Mouse (Mus musculus): ENCODE measurements around the gene Pmp22.
A peak's percentile ranks its signal among the peaks of the same experiment; 100 is the strongest.

Gene Pmp22

GRCm38 (mm10) chr11:63128784-63129183 lies at the start of gene Pmp22:
Gene Pmp22, plus strand, starts transcription at chr11:63128982.
- DNase-seq (ENCODE audit: low read depth, low spot score): no peak

GRCm38 (mm10) chr11:63084536-63084935 lies 44.2 kb upstream of the Pmp22 start:
- DNase-seq (ENCODE audit: low read depth, low spot score): no peak

DNA sequence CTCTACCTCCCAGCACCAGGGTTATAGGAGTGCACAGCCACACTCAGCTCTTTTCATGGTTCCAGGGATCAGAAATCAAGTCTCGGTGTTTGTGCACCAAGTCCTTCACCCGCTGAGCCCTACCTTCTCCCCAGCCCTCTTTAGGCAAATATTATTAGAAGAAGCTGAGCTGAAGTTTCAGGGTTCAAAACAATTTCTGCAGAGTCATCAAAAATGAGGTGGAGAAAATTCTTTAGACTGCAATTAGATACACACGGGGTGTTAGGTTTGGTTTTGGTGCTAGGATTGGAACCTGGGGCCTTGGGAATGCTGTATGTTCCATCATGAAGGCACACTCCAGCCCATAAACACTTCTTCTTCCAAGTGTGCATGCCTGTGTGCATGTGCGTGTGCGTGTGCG lies 40.1 kb upstream of the Pmp22 start:
- no peak for DNase-seq (ENCODE audit: low read depth, low spot score)

DNA sequence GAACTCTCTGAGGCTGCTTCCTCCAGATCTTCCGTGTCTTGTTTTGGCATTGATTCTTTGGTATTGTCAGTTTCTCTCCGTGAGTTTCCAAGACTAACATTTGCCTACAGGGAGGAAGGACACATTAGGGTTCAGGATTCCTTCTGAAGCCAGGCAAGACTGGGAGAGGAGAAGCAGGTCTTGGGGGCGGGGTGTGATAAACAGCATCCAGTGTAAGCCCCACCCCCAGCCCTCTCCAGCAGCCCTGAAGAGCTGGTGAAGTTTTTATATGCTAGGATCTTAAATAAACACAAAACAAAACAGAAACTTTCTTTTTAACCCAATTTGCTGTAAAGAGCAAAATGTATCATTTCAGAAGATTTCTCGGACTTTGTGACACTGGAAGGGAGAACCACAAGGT lies 38.6 kb upstream of the Pmp22 start:
- DNase-seq (ENCODE audit: low read depth, low spot score): no peak

DNA sequence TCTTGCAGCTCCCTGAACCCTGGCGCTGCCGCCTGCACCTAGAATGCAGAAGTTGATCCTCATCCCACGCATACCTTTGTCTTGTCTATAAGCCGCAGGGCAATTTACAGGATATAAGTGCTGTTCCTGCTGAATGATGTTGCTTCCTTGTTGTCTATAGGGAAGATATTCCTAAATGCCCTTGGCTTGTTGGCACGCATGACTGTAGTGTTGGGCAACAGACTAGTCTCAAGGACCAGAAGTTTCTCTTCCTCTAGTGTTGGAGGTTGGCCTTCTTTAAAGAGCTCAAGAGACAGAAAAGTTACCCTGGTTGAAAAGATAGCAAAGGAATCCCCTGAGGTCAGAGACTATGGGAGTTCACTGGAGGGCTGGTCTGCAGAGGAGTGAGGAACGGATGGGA lies 37.8 kb upstream of the Pmp22 start:
- DNase-seq (ENCODE audit: low read depth, low spot score): peak; percentile 11

DNA sequence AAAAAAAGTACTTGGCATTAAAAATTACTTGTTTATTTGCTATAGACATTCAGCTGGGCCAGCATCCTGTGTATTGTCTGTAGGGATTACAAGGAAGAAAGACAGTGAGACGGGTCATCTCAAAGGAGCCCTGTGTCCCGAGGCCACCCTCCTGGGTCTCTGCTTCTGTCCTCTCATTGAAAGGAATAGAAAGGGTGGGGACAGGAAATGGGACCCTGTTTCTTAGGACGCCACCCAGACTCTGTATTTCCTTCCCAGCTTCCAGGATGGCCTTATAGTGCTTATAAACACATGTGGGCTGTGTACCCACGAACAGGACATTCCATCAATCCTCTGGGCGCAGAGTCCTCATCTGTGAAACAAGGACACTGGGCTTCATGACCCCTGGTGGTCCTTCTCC lies 36.5 kb upstream of the Pmp22 start:
- DNase-seq (ENCODE audit: low read depth, low spot score): no peak

DNA sequence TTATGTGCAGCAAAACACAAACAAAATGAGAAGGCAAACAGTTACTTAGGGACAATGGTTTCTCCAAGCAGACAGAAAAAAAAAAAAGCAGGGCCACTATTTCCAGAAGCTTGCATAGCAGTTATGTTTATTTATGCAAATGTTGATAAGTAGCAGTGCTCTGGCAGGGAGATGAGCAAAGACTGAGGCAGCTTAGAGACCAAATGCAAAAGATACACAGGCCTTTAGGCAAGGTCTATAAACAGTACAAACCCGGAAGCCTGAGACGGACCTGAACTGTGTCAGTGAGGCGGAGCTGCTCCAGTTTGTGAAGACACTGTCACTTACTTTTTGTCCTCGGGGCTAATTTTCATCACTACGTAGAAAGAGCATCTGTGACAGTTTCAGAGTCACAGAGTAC lies 35.2 kb upstream of the Pmp22 start:
- no peak for DNase-seq (ENCODE audit: low read depth, low spot score)

GRCm38 (mm10) chr11:63094496-63094895 lies 34.3 kb upstream of the Pmp22 start:
- DNase-seq (ENCODE audit: low read depth, low spot score): no peak

- no peak for DNase-seq (ENCODE audit: low read depth, low spot score)
Measured at GRCm38 (mm10) chr11:63098016-63098415, 30.8 kb upstream of the Pmp22 start.

- no peak for DNase-seq (ENCODE audit: low read depth, low spot score)
Measured at GRCm38 (mm10) chr11:63099390-63099789, 29.4 kb upstream of the Pmp22 start.

DNA sequence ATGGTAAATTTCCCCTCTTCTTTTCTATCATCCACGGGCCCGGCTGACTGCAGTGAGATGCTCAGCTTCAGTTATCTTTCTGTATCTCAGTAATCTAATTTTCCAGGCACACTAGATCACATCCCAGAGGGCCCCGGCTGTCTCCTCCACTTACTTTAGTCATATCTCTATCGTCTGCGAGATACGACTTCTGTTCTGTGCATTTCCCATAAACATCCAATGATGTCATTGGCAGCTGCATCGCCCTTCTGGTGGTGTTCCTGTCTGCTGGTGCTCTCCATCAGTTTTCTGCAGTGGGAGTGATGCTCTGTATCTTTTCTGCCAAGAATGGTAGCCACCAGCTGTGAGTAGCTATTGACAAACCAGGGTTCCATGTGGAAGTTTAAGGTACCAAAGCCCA lies 25.5 kb upstream of the Pmp22 start:
- peak; percentile 37 for DNase-seq (ENCODE audit: low read depth, low spot score)

- DNase-seq (ENCODE audit: low read depth, low spot score): no peak
Measured at GRCm38 (mm10) chr11:63104026-63104425, 24.8 kb upstream of the Pmp22 start.

- no peak for DNase-seq (ENCODE audit: low read depth, low spot score)
Measured at GRCm38 (mm10) chr11:63109230-63109775, 19.5 kb upstream of the Pmp22 start.

DNA sequence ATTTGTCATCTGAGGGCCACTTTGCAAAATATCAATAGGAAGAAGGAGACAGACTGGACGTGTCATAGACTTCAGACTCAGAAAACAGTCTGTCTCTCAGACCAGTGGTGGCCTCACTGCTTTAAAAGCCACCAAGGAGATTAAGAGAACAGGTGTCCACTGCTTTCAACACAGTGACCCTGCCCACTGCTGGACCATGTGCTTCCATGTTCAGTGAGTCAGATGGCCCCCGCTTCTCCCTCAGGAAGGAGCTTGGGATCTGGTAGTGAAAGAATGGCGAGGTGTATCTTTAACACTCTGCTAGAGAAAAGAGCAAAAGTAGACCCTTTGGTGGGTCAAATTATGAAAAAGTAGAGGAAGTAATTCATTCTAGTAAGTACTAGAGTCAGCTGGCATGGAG lies 18.5 kb upstream of the Pmp22 start:
- no peak for DNase-seq (ENCODE audit: low read depth, low spot score)

GRCm38 (mm10) chr11:63114807-63115641 lies 13.8 kb upstream of the Pmp22 start:
- no peak for DNase-seq (ENCODE audit: low read depth, low spot score)

GRCm38 (mm10) chr11:63116652-63117051 lies 12.1 kb upstream of the Pmp22 start:
- DNase-seq (ENCODE audit: low read depth, low spot score): no peak

GRCm38 (mm10) chr11:63117266-63117665 lies 11.5 kb upstream of the Pmp22 start:
- DNase-seq (ENCODE audit: low read depth, low spot score): no peak

DNA sequence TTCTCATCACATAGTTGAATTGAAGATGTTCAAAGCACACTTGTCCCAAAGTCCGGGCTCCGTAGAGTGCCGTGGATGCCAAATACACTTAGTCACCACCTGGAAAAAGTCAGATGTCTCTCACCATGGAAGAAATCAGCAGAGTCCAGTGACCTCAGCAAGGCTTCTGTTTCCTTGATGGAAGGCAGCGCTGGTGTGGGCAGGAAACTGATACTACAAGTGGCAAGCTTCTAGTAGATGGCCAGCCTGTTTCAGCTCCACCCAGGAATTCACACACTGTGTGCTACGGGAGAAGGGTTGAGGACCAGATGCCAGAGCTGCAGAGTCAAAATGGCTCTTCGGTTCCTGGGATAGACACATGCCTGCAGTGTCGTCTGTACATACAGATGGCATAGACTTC lies 9.0 kb upstream of the Pmp22 start:
- no peak for DNase-seq (ENCODE audit: low read depth, low spot score)

DNA sequence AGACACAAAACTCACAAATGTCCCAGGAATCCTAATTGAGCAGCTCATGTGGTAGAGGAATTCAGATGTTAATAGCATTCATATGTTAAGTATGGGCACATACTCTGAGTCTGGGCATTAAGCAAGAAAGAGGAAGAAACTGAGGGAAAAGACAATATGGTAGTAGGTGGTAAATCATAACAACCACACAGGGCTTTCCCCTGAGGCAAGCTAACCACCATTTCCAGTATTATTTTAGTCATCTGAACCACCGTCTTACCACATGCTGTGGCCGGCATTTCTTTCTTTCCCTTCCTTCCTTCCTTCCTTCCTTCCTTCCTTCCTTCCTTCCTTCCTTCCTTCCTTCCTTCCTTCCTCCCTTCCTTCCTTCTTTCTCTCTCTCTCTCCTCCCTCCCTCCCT lies 6.5 kb upstream of the Pmp22 start:
- no peak for DNase-seq (ENCODE audit: low read depth, low spot score)

DNA sequence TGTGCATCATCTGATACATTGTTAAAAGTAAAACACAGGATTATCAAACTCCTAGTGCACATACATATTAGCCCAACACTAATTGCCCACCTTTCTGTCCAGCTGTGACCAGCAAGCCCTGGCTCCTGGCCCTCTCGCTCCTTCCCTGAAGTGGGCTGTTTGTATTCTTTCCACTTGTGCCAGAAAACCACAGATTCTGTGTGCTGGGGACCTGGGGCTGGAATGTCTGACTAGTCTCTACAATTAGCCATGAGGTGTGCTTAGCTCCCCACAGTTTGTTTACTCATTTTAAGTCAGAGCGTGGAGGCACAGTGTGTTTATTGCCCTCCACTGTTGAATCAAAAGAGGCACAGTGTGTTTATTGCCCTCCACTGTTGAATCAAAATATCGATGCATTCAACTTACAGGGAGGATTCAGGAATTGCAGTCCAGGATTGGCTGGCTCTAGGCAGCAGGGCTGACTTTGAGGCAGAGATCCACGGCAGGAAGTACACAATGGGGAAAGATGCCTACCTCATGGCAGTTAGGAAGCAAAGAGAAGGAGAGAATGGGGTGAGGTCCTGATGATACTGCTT lies 5.9 kb upstream of the Pmp22 start:
- DNase-seq (ENCODE audit: low read depth, low spot score): no peak

DNA sequence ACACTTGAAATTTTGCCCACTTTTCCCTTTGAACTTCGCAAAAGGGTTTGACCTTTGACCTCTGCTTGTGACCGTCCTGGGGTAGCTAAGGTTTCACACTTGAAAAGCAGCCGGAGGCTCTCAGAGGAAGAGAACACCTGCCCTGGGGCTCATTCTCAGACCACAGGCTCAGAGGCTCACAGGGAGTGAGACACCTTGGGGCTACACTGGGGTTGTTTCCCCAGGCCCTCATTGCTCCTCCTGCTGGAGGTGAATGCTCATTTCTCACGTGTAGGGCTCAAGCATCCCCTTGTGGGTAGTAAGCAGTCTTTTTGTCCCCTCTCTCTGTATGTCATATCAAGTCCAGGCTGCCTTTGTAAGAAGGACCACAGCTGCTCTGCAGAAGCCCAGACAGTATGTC lies 4.5 kb upstream of the Pmp22 start:
- DNase-seq (ENCODE audit: low read depth, low spot score): no peak

DNA sequence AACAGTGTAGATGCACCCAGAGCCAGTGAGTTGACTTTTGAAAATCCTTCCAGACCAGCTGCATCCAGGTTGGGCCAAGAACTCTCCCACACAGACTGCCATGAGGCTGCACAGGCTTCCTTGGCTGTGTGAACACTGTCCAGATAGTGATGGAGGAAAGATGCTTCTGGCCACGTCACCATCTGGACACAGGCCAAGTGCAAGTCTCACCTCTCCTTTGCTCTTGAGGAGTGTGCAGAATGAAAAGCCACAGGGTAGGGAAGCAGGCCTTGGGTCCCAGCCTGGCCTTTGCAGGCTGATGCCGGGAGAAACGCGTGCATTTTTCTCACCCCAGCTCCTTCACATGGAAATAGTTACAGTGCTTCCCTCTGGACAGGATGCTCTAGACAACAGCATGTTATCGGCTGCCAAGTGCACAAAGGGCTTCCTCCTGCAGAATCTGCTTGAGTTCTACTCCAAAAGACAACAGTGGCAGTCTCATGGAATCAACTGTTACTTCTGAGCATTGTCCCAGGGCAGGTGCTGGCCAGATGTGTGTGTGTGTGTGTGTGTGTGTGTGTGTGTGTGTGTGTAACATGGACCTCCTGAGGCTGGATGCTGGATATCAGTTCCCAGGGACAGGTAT lies 2.8 kb upstream of the Pmp22 start:
- no peak for DNase-seq (ENCODE audit: low read depth, low spot score)

DNA sequence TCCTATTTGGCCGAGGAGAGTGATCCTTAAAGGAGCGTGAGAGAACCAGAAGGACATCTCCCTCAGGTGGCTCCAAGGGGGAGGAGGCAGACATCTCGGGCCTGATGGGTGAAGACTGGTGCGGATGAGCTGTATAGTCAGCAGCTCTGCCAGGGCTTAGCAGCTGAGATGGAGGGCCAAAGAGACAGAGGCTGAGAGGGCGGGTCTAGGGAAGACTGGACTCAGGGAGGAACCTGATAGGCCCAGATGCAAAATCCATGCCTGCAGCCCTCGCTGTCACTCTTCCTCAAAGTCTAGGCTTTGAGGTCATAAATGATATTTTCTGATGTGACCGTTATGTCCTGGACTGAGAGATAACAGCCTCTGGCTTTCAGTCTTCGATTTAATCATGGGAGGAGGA lies 1.8 kb upstream of the Pmp22 start:
- DNase-seq (ENCODE audit: low read depth, low spot score): no peak

Data from brain, adult 2 months (tissue).